Mouse (Mus musculus) liver, adult 2 months (tissue): ENCODE measurements around the gene Trhr2.

ENCODE experiments used
- CTCF ChIP-seq: fragments of 200-500 bp; IDR thresholded peaks from 2 replicates; pipeline ENCODE4 v1.5.1; 2011; ENCODE audit warnings: low read depth, low read length, control low read depth
- POLR2A ChIP-seq: fragments of 200-500 bp; IDR thresholded peaks from 2 replicates; pipeline ENCODE4 v1.6.1; 2011; ENCODE audit warnings: low read length, control low read depth; ENCODE audit not compliant: insufficient read depth; ENCODE audit errors: extremely low read depth

DNA sequence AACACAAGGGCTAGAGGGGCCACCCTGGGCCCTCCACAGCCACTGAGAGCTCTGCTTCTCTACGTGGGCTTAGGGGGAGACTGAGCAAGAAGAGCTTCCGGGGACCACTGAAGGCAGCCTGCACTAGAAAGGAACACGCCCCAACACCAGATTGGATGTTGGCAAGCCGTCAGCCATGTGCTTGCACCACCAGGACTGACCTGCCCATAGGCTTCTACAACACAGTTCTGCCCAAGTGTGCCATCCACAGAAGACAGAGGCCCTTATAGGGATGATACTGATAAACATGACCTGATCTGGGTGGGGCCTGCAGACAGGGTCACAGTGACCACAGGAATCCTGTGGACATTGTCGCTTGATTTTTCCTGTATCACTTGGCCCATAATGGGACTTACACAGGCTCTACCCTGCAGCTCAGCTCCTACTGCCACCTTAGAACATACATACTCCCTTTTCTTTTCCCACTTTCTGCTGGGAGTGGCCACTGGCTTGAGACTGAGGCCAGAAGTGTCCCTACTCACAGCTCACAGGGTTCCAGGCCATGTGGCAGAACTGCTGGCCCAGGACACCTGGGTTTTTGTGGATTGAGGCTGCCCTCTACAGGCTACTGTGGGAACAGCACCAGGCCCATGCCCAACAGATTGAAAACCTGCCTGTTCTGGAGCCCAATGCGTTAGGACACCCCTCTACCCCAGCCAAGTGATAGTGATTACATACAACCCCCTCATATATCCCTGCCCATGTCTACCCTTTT, 27.6 kb downstream of the Trhr2 start:
- TF ChIP-seq CTCF, result peak; percentile 96
- no peak for TF ChIP-seq POLR2A
